Mouse (Mus musculus) ES-Bruce4 (cell line): ENCODE measurements around the gene Gns. TPM values are rescaled to one million over a fixed set of nuclear protein-coding genes. Genes with fewer than 3 reads are reported as not detected.

ENCODE experiments used
- H3K27ac ChIP-seq: 2 replicates; pipeline ENCODE4 v1.5.1; 2012; ENCODE audit warnings: low read length, inconsistent platforms; ENCODE audit not compliant: insufficient read depth
- H3K27me3 ChIP-seq: 2 replicates; pipeline ENCODE4 v1.6.1; 2012; ENCODE audit warnings: mild to moderate bottlenecking, low read length, inconsistent platforms; ENCODE audit not compliant: control insufficient read depth, poor library complexity, insufficient read depth, severe bottlenecking
- H3K36me3 ChIP-seq: 2 replicates; pipeline ENCODE4 v1.6.1; 2012; ENCODE audit warnings: inconsistent platforms, mild to moderate bottlenecking, low read length, moderate library complexity; ENCODE audit not compliant: control insufficient read depth, poor library complexity, insufficient read depth, severe bottlenecking
- H3K4me1 ChIP-seq: one replicate; pipeline ENCODE4 v1.8.1; 2011; ENCODE audit warnings: low read length; ENCODE audit not compliant: control insufficient read depth, insufficient read depth
- H3K4me3 ChIP-seq: 2 replicates; pipeline ENCODE4 v1.5.1; 2011; ENCODE audit warnings: low read depth, mild to moderate bottlenecking, low read length
- H3K9ac ChIP-seq: 2 replicates; pipeline ENCODE4 v1.6.1; 2012; ENCODE audit warnings: low read depth, mild to moderate bottlenecking, inconsistent platforms; ENCODE audit not compliant: poor library complexity, severe bottlenecking
- H3K9me3 ChIP-seq: replicated peaks from 2 replicates; pipeline ENCODE4 v1.6.1; 2012; ENCODE audit warnings: mild to moderate bottlenecking, low read length, inconsistent platforms; ENCODE audit not compliant: control insufficient read depth, poor library complexity, insufficient read depth, severe bottlenecking
- CTCF ChIP-seq: IDR thresholded peaks from one replicate; pipeline ENCODE4 v1.8.1; 2011; ENCODE audit warnings: low read depth, low read length
- EP300 ChIP-seq: IDR thresholded peaks from 2 replicates; pipeline ENCODE4 v1.6.1; 2011; ENCODE audit warnings: low read depth, low read length; ENCODE audit not compliant: insufficient read depth
- POLR2A ChIP-seq: IDR thresholded peaks from one replicate; pipeline ENCODE4 v1.8.1; 2011; ENCODE audit warnings: low read length; ENCODE audit not compliant: insufficient read depth
- polyA plus RNA-seq: library from polyadenylated mRNA; stranded (reverse); fragments of >200 nt; gene quantifications from 2 replicates; pipeline ENCODE4 v1.2.4, GENCODE M21; 2011; ENCODE audit warnings: low read depth; ENCODE audit not compliant: missing spikeins, insufficient read depth, insufficient read length

Gene Gns
- 42.4 and 44.2 TPM in 2 replicates for polyA plus RNA-seq

DNA sequence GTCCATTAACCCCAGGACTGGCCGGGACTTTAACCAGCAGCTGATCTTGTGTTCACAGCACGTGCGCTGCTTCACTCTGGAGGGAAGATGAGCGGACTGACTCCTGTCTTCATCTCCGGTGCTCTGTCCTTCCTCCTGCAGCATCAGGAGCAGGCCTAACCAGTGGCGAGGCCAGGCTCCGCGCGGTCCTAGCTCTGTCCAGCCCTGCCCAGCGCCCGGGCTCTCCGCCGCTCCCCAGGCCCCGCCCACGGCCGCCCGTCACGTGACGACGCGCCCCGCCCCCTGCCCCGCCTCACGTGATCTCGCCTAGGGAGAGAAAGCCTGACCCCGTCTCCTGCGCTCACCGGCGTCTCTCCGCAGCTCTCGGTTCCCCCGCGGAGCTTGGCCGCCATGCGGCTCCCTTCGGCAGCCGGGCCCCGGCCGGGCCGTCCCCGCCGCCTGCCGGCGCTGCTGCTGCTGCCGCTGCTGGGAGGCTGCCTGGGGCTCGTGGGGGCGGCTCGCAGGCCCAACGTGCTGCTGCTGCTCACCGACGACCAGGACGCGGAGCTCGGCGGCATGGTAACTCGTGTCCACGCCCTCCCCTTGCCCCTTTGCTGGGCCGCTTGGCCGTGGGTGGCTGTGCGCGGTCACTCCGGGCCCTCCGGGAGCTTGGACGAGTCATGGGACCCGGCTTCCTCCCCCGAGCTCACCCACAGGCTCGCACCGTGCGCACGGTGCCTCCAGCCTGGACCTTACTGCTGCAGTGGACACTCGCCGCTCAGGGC is at the start of gene Gns:
TSS of gene Gns (plus strand) at position 290 of the 764 bp plus-strand sequence.
- Histone ChIP-seq H3K27me3 (no peaks in the 10 kb centered on the region), H3K4me3 (peak within 1 kb of the TSS; percentile 83), H3K9ac (peak within 1 kb of the TSS; percentile 64), H3K36me3 (no peaks in the 10 kb centered on the region), H3K9me3 (no peaks in the 10 kb centered on the region), H3K4me1 (no peaks in the 10 kb centered on the region), H3K27ac (no peak within 1 kb of the TSS)
- TF ChIP-seq EP300 (no peak), POLR2A (peak; percentile 79)

DNA sequence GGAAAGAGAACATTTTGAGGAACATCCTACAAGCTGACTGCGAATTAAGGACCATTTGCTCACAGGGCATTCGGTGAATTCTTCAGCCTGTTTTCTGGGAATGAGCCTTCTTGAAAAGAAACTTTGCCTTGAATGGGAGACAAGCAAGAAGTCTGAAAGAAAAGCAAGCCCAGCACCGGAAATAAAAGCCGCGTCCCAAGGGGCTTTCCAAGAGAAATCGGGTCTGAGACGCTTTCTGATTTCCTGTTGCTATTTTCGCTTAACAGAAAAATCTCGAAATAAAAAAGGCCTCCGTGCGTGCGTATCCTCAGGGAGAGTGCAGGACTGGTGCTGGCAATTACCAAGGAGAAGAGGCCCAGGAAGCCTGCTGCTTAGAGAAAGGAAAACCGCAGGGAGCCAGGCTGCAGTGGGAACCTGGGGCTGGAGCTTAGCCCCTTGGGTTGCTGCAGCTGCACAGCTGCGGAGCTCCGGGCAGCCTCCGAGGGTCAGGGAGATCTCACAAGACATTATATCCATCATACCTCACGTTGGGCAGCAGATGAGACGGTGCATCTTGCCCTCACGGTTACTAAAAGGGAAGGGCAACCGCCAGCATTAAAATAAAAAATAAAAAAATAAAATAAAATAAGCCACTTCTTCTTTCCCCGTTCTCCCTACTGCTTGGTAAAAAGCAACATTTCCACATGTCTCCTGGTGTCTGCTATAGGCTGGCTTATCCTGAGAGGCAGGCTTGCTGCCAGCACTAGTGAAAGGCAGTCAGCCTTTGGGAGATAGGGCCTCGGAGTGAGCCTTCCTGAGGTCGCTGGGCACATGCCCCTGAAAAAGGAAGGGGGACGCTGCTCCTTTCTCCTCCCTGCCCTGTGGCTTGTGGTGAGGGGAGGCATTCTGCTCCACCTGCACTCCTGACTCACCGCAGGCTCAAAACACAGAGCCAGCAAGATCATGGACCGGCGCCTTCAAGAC is 49.3 kb upstream of the Gns start:
- TF ChIP-seq POLR2A (no peak), CTCF (no peak), EP300 (no peak)
- H3K27me3 ChIP-seq = peaks cover 10% of the 10 kb centered on the region
- no peaks in the 10 kb centered on the region for H3K9me3 ChIP-seq
- H3K36me3 ChIP-seq = no peaks in the 10 kb centered on the region
- no peak overlapping the region for H3K27ac ChIP-seq
- H3K4me1 ChIP-seq = no peaks in the 10 kb centered on the region
- no peak overlapping the region for H3K9ac ChIP-seq
- H3K4me3 ChIP-seq = no peak overlapping the region

DNA sequence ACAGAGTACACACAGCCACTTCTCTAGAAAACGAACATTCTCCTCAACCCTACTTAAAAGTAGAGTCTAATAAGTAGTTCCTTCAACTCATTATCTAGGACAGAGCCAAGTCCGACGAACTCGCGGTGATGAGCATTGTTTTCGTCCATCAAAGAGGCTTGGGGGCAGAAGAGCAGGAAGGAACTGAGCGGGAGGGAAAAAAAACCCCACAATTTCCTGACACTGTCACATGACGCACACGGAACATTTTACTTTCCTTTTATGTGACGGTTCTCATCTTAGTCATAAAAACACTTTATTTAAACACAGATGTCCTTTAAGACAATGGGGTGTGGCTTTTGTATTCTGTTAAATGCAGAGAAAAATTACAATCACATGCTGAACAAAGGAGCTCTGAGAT is 48.5 kb upstream of the Gns start:
- H3K9me3 ChIP-seq = no peaks in the 10 kb centered on the region
- no peaks in the 10 kb centered on the region for H3K4me1 ChIP-seq
- peaks cover 4% of the 10 kb centered on the region; the same call in 1 of the 2 replicates for H3K27me3 ChIP-seq
- H3K4me3 ChIP-seq = no peak overlapping the region
- no peak overlapping the region for H3K27ac ChIP-seq
- no peaks in the 10 kb centered on the region for H3K36me3 ChIP-seq
- TF ChIP-seq CTCF (no peak), EP300 (no peak), POLR2A (no peak)
- H3K9ac ChIP-seq = no peak overlapping the region

- Histone ChIP-seq H3K9ac (no peak overlapping the region), H3K4me1 (no peaks in the 10 kb centered on the region), H3K27ac (no peak overlapping the region), H3K9me3 (no peaks in the 10 kb centered on the region), H3K27me3 (peaks cover 2% of the 10 kb centered on the region; the same call in 1 of the 2 replicates), H3K4me3 (no peak overlapping the region), H3K36me3 (no peaks in the 10 kb centered on the region)
- TF ChIP-seq EP300 (no peak), CTCF (no peak), POLR2A (no peak)
These were observed 46.4 kb upstream of the Gns start for GRCm38 (mm10) chr10:121318397-121318950.

DNA sequence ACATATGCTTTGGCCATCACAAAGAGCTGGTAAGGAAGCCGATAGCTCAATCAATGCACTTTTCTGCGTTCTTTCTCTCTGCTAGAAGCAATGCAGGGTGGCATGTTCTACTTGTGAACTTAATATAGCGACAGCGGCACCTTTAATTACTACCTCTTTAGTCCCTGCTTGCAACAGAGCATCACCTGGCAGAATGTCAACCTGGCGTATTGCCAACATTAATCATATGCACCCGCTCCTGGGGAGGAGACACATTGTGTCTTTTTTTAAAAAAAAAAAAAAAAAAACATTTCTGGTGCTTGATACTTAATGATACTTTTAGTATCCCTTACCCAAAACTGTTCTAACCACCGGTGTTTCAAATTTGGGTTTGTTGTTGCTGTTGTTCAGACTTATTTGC is 41.4 kb upstream of the Gns start:
- TF ChIP-seq EP300 (no peak), CTCF (no peak), POLR2A (no peak)
- no peaks in the 10 kb centered on the region for H3K36me3 ChIP-seq

More for the DNA sequence above, 41.4 kb upstream of the Gns start:
- H3K9me3 ChIP-seq = no peaks in the 10 kb centered on the region
- no peaks in the 10 kb centered on the region; the same call in 1 of the 2 replicates for H3K27me3 ChIP-seq
- no peak overlapping the region for H3K27ac ChIP-seq
- no peak overlapping the region for H3K4me3 ChIP-seq
- H3K4me1 ChIP-seq = no peaks in the 10 kb centered on the region
- no peak overlapping the region for H3K9ac ChIP-seq
